Mouse (Mus musculus): ENCODE data around the gene Thtpa. TPM values are rescaled to one million over a fixed set of nuclear protein-coding genes. Genes with fewer than 3 reads are reported as not detected.

Thtpa gene
- total and polyA plus RNA-seq, 3 experiments: 9.0 to 13.2 TPM; not detected in 1

DNA sequence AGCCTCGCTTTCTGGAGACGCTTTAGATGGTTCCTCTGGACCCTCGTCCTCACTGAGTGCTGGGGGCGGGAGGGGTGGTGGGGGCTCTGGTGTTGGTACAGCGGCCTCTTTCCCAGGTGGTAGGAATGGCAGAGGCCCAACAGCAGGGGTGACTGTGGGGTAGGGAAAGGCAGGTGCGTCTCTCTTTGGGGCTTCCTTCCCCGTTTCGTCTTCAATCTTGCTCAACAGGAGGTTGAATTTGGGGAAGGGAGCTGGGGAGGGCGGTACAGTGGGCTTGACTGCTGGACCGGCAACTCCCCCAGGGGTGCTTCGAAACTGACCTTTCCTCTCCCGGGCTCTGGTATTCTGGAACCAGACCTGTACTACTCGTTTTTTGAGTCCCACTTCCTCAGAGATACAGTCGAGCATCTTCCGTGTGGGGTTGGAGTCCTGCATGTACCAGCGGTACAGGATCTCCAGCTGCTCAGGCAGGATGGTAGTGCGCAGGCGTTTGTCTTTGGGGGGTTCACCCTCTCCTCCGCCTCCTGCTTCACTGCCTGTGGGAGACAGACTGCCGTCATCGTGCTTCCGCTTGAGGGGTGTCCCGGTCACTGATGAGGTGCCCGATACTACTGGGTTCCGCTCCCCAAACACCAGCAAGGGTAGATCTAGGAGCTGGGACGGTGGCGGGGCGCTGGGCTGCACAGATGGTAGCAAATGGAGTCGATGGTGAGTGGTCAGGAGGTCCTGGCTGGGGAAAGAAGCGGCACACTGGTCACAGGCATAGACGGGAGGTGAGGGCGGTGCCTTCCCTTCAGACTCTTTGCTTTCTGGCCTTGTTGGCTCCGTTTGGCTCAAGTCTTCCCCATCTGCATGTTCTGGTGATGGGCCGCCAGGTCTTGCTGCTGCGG lies 29.9 kb upstream of the Thtpa start:
- H3K36me3 ChIP-seq (ENCODE audit: control insufficient read depth in 1 of 2, insufficient read depth in 2 of 2, low read length in 2 of 2): peaks cover 0 to 7% of the 10 kb centered on the region in 2 experiments; a peak in 2 of 4 replicates
- H3K79me2 ChIP-seq (ENCODE audit: control insufficient read depth, insufficient read depth, low read length, poor library complexity): no peaks in the 10 kb centered on the region
- no peak overlapping the region for H3K9ac ChIP-seq (ENCODE audit: control insufficient read depth, low read depth, low read length, poor library complexity, severe bottlenecking)
- no peak for DNase-seq (ENCODE audit: low read depth, low spot score)
- H3K4me1 ChIP-seq (ENCODE audit: control insufficient read depth in 1 of 2, insufficient read depth in 2 of 2, low read length in 2 of 2): peaks cover 0 to 8% of the 10 kb centered on the region in 2 experiments; a peak in 3 of 4 replicates
- H3K27ac ChIP-seq (ENCODE audit: control insufficient read depth, low read depth, low read length): no peak overlapping the region
- no peaks in the 10 kb centered on the region for H3K27me3 ChIP-seq (ENCODE audit: control insufficient read depth in 1 of 2, insufficient read depth in 2 of 2, low read length in 2 of 2)
- H3K4me3 ChIP-seq (ENCODE audit: control insufficient read depth in 1 of 2, insufficient read depth in 1 of 2, low read depth in 2 of 2, low read length in 2 of 2): no peak overlapping the region
- no peak for TF ChIP-seq SMC3 (IDR thresholded peaks at IDR 0.05; ENCODE audit: low read depth, low read length)
- no peak for TF ChIP-seq MAX (IDR thresholded peaks at IDR 0.05; ENCODE audit: low read length)
- no peak for TF ChIP-seq TCF12 (IDR thresholded peaks at IDR 0.05; ENCODE audit: low read depth, low read length)
- no peak for TF ChIP-seq KAT2A (conservative IDR thresholded peaks at IDR 0.05; ENCODE audit: low read depth, low read length)
- no peak for TF ChIP-seq MXI1 (IDR thresholded peaks at IDR 0.05; ENCODE audit: low read depth, low read length)
- TF ChIP-seq ZC3H11A (IDR thresholded peaks at IDR 0.05; ENCODE audit: low read depth, low read length): no peak
- TF ChIP-seq MAZ (IDR thresholded peaks at IDR 0.05; ENCODE audit: low read depth, low read length): no peak
- TF ChIP-seq POLR2AphosphoS2 (IDR thresholded peaks at IDR 0.05; ENCODE audit: low read length): no peak
- no peak for TF ChIP-seq TAL1 (IDR thresholded peaks at IDR 0.05; ENCODE audit: low read length)
- no peak for TF ChIP-seq TBP (IDR thresholded peaks at IDR 0.05; ENCODE audit: low read depth, low read length)
- TF ChIP-seq JUND (IDR thresholded peaks at IDR 0.05; ENCODE audit: low read depth, low read length): no peak
- no peak for TF ChIP-seq BHLHE40 (IDR thresholded peaks at IDR 0.05; ENCODE audit: borderline replicate concordance, low read depth, low read length)
- H3K9me3 ChIP-seq (replicated peaks; ENCODE audit: insufficient read depth, low read length): no peaks in the 10 kb centered on the region

DNA sequence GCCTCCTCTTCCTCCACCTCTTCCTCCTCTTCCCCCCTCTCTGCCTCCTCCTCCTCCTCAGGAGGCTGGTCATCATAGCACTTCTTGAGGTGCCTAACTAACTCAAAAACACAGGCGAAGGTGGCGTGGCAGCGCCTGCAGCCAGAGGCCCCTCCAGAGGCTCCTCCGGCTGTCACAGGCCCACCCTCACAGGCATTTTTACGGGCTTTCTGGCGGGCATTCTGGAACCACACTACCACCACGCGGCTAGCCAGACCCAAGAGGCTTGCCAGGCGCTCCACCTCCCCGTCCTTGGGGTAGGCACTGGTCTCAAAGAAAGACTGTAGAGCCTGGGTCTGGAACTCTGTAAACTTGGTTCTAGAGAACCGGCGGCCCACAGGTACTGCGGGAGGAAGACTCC lies 29.2 kb upstream of the Thtpa start:
- Histone ChIP-seq H3K9ac (ENCODE audit: control insufficient read depth, low read depth, low read length, poor library complexity, severe bottlenecking) (no peak overlapping the region), H3K4me1 (ENCODE audit: control insufficient read depth in 1 of 2, insufficient read depth in 2 of 2, low read length in 2 of 2) (peaks cover 0 to 8% of the 10 kb centered on the region in 2 experiments; a peak in 3 of 4 replicates), H3K36me3 (ENCODE audit: control insufficient read depth in 1 of 2, insufficient read depth in 2 of 2, low read length in 2 of 2) (peaks cover 0 to 7% of the 10 kb centered on the region in 2 experiments; a peak in 2 of 4 replicates), H3K4me3 (ENCODE audit: control insufficient read depth in 1 of 2, insufficient read depth in 1 of 2, low read depth in 2 of 2, low read length in 2 of 2) (no peak overlapping the region), H3K9me3 (replicated peaks; ENCODE audit: insufficient read depth, low read length) (no peaks in the 10 kb centered on the region), H3K27me3 (ENCODE audit: control insufficient read depth in 1 of 2, insufficient read depth in 2 of 2, low read length in 2 of 2) (no peaks in the 10 kb centered on the region), H3K27ac (ENCODE audit: control insufficient read depth, low read depth, low read length) (no peak overlapping the region), H3K79me2 (ENCODE audit: control insufficient read depth, insufficient read depth, low read length, poor library complexity) (no peaks in the 10 kb centered on the region)
- no peak for DNase-seq (ENCODE audit: low read depth, low spot score)
- TF ChIP-seq HCFC1 (IDR thresholded peaks at IDR 0.05; ENCODE audit: low read depth, low read length): no peak
- TF ChIP-seq E2F4 (IDR thresholded peaks at IDR 0.05; ENCODE audit: borderline replicate concordance, low read depth, low read length): no peak
- TF ChIP-seq ZKSCAN1 (IDR thresholded peaks at IDR 0.05; ENCODE audit: low read depth, low read length): no peak
- no peak for TF ChIP-seq ZMIZ1 (IDR thresholded peaks at IDR 0.05; ENCODE audit: low read depth, low read length)
- TF ChIP-seq ELF1 (IDR thresholded peaks at IDR 0.05; ENCODE audit: low read depth, low read length): no peak
- TF ChIP-seq TAL1 (IDR thresholded peaks at IDR 0.05; ENCODE audit: low read length): no peak
- TF ChIP-seq GATA1 (IDR thresholded peaks at IDR 0.05; ENCODE audit: low read depth, low read length): no peak
- no peak for TF ChIP-seq NRF1 (IDR thresholded peaks at IDR 0.05; ENCODE audit: insufficient read depth, low read depth, low read length, poor library complexity, severe bottlenecking)
- TF ChIP-seq BHLHE40 (IDR thresholded peaks at IDR 0.05; ENCODE audit: borderline replicate concordance, low read depth, low read length): no peak
- no peak for TF ChIP-seq MEF2A (IDR thresholded peaks at IDR 0.05; ENCODE audit: extremely low read depth, insufficient replicate concordance, low read depth, low read length, poor library complexity, severe bottlenecking)
- TF ChIP-seq TBP (IDR thresholded peaks at IDR 0.05; ENCODE audit: low read depth, low read length): no peak

All from MEL (cell line).